Mouse (Mus musculus): ENCODE data around the gene Smtn.

DNA sequence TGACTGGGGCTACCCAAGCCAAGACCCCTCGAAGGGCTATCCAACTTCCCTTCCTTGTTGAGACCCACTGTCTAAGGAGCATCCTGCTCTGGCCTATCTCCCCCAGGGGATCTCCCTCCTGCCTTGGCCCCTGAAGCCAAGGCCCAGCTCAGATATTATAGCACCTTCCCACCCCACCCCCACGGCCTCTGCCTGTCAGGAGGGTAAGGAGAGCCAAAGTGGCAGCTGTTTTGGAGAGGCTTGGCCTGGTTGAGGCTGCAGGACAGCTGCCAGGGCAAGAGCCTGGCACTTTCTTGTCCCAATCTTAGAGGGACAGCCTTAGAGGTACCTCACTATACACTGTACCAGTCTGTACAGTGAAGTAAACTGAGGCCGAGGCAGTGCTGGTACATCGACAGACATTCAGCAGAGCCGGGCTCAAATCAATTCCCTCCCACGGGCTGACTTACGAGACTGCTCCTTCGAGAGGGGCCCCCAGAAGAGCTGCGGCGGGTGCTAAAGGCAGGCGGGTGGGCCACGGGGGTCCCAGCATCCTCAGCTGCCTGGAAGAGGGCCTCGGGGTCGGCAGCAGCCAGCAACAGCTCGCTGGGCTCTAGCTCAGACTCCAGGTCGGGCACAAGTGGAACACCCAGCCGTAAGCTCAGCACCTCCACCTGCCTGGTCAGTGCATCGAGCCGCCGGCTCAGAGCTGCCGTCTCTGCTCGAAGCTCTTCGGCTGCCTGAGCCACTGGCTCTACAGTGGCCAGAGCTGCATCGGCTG, 13.3 kb downstream of the Smtn start:
- TF ChIP-seq POLR2A (IDR thresholded peaks at IDR 0.05; ENCODE audit: insufficient read depth, low read length) (no peak), EP300 (IDR thresholded peaks at IDR 0.05; ENCODE audit: insufficient read depth, low read depth, low read length) (no peak), CTCF (IDR thresholded peaks at IDR 0.05; ENCODE audit: low read depth, low read length) (no peak)

Data from ES-Bruce4 (cell line).